Mouse (Mus musculus) retina, embryonic 14.5 days (tissue): ENCODE measurements at regions not wholly inside any gene's neighbourhood (a gene's known extent, or its start where the extent isn't known, plus 50 kb on each side); places are given as distances from the start of the nearest gene placed in this dataset.

ENCODE experiments used
- DNase-seq: peaks from one replicate; pipeline ENCODE4 v3.0.0-alpha.2; 2015; ENCODE audit warnings: low spot score

DNA sequence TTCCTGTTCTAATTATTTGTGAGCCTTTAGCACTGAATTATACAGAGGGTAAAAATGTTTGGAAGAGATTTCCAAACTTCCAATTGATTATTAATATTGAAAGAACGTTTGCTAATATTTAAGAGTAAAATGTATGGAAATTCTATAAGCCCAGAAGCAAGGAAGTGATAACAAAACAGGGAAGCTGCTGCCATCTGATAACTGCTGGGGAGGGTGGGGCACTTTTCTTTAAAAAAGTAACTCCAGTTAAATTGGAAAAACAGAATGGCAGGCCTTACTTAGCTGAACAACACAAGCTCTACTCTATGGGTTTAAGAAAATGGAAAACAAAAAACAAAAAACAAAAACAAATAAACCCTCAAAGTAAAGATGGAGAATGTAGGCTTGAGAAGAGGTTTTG, 1327.7 kb downstream of the Hace1 start:
- no peak for DNase-seq

DNA sequence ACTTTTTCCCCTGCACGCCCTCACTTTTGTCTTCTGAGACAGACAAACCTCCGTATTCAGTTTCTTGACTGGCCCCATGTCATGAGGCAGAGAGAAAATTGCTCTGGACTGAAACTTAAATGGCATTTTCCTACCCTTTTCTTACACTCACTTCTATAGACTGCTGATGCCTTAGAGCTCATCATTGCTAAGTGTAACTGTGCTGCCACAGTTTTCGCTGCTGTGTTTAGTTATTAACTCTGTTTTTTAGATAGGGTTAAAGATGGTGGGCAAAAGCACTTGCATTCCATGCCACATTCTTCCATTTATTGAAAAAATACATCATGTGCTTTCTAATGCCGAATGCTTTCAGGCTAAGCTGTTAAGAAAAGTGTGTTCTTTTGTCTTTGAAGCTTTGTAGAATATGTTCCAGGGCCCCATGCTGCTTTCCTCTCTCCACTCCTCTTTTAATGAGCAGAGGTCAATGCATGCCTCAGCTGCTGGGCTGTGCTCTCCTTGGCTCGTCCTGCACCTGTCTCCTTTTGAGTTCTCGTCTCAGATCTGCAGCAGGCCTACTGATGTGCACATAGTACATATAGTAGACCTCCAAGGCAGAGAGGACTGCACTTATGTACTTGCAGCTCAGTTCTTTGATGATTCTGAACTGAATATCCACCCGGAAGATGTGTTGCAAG, 1345.0 kb downstream of the Hace1 start:
- DNase-seq, result peak; percentile 69

DNA sequence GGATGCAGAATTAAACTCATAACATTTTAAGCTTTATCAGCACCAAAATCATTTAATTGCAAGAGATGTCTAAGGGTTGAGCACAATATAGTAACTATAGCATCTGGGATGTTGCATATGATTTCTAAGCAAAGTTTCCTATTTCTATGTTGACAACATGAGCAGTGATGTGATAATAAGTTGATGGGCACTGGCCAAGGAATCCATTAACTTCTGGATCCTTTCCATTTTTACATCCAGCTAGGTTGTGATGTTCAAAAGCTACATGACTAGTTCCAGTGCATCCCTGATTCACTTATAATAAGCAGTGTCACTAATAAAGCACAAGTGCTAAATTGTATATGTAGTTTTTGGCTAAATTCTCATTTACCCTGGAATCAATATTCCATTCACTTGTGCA, 1356.7 kb downstream of the Hace1 start:
- no peak for DNase-seq

DNA sequence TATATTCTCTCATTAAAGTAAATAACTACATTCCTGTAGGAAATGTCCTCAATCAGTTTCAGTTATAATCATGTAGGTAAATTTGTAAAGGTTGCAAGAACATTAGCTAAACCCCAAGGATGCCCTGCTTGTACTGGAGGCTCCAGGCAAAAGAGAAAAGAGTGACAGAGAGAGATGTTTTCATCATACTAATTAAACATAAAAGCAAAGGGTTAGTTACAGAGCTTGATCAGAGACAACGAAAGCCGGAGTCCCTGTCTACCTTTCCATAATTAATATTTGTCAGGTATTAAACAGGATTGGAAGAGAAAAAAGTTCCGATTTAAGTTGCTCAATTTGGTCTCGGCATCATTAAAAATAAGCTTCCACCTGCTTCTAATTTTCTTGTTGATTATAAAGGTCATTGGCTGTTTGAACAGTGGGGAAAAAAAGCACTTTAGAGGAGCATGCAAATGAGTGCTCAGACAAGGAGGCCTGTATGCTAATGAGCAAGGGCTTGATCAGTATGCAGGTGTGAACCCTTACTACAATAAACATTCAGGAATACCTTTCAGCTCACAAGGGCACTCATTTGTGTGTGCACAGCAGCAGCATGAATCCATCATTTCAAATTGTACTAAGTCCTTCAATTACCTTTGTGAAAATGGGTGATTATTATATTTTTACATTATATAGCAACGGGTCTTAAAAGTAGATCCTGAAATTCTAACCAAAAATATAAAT, 1358.8 kb downstream of the Hace1 start:
- DNase-seq, result no peak

DNA sequence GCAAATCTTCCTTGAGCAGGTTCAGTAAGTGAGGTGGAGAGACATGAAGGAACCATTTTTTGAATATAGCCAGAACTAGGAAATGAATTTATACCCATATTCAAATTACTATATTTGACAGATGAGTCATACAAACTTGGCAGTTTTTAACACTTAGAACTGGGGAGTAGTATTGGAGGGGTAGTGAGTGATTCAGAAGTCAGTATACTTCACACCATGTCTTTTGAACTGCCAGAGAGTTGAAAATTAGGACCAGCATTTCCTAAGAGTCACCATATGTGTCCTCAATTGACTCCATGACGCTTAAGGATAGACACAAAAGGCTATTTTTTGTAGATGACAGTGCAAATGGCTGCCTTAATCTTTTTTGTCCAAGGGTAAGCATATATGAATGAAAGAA, 1361.7 kb downstream of the Hace1 start:
- DNase-seq, result no peak

DNA sequence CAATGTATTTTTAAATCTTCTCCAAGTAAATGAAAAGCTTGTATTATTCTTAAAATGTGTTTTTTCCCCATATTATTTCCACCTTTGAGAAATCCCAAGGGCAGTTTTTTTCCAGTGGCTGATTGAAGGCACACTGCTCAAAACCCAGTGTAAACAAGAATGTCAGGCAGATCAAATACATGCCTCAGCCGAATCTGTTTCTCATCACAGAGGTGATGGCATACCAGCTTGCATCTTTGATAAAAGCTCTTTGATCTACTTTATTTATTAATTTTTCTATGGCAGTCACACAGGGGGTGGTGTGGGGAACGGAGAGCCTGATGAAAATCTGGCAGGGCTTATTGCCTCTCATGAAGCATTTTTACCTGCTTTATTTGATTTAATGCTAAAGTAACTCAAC, 1362.2 kb downstream of the Hace1 start:
- no peak for DNase-seq

DNA sequence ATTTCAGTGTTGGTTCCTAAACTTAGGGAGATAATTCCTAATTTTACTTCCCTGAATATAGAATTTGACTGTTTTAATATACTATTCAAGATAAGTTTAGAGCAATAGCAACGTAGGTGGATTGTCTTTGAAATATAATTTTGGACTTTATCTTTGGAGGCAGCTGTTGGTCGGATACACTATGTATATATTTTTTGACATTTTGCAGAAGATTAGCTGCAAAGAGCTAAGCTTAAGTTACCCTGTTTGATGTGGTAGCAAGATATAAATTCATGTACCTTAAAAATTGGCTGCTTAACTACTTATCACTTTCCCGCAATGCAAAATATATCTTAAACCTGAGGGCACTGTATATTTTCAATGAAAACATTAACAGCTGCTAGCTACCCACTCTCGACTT, 1375.3 kb downstream of the Hace1 start:
- DNase-seq, result no peak

DNA sequence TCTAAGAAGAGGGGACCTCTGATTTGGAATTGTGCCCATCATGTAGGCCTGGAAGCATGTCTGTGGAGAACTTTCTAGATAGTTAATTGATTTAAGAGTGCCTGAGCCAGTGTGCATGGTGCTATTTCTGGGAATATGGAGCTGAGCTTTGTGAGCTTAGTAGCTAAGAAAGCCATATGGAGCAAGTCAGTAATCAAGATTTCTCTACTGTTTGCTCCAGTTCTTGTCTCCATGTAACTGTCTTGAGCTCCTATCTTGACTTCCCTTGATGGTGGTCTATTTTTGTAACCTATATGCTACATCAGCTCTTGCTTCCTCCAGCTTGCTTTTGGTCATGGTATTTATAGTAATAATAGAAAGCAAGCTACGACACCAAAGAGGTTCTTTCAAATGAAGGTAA, 1377.1 kb downstream of the Hace1 start:
- DNase-seq, result no peak

DNA sequence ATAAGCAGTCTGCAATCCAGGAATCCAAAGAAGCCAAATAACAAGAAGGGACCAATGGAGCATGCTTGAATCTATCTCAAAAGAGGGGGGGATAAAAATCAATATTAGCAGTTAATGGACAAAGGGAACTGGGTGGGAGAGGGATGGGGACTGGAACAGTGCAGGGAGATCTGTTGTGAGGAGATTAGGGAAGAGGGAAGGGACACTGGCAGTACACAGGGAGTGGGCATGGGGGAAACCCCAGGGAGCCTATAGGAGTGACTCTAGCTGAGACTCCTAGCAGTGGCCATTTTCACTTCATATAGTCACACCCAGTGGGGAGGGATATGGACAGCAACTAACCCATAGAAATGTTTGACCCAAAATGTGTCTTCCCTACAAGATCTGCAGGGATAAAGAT, 1402.8 kb downstream of the Hace1 start:
- no peak for DNase-seq

DNA sequence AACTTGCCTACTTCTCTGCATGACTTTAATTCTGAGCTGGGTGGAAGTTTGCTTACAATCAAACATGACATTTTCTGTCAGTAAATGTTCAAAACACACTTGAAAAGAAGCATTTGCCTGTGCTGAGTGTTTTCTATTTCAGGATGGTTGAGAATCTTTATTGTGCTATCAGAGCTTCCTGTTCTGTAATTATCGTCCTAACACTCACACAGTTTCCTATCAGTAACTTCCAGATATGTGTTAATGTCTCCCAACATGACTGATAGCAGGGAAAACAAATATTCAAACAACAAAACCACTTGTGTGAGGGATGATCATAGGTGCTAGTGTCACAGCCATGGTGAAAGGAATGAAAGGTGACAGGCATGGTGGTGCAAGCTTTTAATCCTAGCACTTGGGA, 1422.1 kb downstream of the Hace1 start:
- no peak for DNase-seq

DNA sequence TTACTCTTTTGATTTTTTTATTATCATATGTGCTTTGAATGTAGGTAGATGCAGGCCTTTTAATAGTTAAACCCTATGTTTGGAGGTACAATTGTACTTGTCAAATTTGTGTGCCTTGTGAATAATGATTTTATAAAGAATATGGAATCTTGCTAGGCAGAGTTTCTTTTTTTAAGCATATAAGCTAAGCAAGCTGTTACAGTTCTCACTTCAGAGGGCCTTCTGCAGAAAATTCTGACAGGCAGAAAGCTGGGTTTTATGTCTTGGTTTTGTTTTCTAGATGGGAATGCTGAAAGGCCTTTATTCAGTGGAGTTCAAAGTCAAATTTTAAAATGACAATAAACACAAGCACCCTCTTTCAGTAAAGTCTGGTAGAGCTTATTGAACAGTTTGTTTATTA, 1451.1 kb downstream of the Hace1 start:
- no peak for DNase-seq

DNA sequence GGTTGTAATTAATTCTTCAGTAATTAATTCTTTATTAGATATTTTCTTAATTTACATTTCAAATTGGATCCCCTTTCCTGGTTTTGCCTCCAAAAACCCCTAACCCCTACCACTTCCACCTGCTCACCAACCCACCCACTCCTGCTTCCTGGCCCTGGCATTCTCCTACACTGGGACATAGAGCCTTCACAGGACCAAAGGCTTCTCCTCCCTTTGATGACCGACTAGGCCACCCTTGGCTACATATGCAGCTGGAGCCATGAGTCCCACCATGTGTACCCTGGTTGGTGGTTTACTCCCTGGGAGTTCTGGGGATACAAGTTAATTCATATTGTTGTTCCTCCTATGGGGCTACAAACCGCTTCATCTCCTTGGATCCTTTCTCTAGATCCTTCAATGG, 1477.0 kb downstream of the Hace1 start:
- no peak for DNase-seq

DNA sequence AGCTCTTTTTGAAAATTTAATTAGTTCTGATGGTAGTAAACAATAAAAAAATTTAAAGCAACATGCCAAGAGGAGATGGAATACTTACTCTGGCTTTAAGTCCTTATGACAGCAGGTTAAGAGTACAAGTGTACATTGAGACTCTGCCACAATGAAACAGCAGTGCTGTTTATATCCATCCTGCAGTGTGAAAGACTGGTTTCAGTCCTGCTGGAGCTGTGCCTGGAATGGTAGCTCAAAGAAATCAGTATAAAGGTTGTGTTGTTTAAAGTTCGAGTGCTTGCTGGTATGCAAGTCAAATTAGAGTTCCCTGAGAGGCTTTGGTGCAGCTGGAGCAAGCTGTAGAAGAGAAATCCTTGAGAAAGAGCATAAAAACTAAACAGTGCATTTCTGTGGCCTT, 1524.9 kb downstream of the Hace1 start:
- no peak for DNase-seq
